Mouse (Mus musculus): ENCODE measurements around the gene Gm10128. TPM values are rescaled to one million over a fixed set of nuclear protein-coding genes. Genes with fewer than 3 reads are reported as not detected.
"Not testable (repeated sequence)": the region's sequence is repeated elsewhere in the genome, so short reads cannot be mapped to it uniquely, and the experiment has no call there.

Gene Gm10128
- total RNA-seq (2017): not detected in 2 replicates

GRCm38 (mm10) chr14:7643872-7644271 is at the start of gene Gm10128:
TSS of gene Gm10128 (minus strand) at chr14:7643972.
- ATAC-seq (ENCODE audit: extremely low read depth, insufficient number of reproducible peaks, low FRiP score, poor library complexity, severe bottlenecking): not testable (repeated sequence)

DNA sequence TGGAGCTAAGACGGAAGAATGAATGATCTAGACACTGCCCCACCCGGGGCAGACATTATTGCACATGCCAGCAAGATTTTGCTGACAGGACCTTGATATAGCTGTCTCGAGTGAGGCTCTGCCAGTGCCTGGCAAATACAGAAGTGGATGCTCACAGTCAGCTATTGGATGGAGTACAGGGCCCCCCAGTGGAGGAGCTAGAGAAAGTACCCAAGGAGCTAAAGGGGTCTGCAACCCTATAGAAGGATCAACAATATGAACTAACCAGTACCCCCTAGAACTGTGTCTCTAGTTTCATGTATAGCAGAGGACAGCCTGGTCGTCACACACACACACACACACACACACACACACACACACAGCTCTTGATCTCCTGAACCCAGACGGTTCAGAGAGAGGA is 37.4 kb upstream of the Gm10128 start:
- ATAC-seq (ENCODE audit: extremely low read depth, insufficient number of reproducible peaks, low FRiP score, poor library complexity, severe bottlenecking): not testable (repeated sequence)

DNA sequence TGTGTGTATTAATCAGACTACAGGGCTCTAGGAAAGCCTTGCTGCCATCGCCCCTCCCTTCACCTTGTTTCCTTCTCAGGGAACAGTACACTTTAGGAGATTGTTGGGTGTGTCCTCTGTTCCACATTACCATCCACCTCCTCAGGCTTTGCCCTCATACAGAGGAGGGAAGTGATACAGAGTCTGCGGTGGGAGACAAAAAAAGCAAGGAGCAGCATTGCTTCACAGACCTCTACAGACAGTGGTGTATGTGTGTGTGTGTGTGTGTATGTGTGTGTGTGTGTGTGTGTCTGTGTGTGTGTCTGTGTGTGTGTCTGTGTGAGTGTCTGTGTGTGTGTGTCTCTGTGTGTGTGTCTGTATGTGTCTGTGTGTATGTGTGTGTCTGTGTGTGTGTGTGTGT is 18.7 kb upstream of the Gm10128 start:
- not testable (repeated sequence) for ATAC-seq (ENCODE audit: extremely low read depth, insufficient number of reproducible peaks, low FRiP score, poor library complexity, severe bottlenecking)

DNA sequence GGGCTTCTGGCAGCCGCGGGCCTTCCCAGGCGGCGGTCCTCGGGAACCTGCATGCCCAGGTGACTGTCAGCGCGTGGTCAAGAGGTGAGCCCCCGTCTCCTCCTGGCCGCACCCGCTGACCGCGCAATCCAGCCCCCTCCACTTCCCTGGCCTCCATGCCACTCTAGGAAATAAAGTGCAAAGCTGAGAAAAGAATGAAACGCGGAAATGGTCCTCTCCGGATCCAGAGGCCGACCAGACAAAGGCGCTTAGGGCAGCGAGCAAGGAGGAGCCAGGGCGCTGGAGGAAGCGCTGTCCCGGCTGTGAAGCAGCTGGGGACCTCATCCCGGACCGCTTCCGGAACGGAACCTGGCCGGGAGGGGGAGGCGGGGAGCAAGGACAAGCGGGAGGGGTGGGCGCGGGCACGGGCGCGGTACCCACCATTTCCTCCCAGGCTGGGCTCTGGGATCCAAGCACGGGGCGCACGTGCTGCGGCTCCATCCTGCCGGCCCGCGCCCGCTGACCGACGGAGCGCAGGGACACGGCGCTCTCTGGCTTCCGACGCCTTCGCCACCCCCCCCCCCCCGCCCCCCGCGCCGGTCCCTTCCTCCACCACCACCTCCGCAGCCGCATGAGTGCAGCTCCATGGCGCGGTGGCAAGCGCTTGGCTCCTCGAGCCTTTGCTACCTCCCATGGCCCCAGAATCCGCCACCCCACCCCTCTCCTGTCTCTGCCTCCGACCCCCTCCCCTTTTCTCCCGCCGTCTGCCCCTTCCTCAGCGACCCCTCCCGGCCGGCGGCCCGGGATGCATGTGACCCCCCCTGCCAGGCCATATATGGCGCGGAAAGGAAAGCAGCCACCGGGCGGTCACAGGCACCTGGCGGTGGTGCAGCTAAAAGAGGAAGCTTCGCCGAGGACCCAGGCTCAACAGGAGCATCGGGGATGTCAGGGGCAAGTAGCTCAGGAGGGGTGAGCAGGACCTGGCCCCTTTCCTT is 14.6 kb upstream of the Gm10128 start:
- not testable (repeated sequence) for ATAC-seq (ENCODE audit: extremely low read depth, insufficient number of reproducible peaks, low FRiP score, poor library complexity, severe bottlenecking)

DNA sequence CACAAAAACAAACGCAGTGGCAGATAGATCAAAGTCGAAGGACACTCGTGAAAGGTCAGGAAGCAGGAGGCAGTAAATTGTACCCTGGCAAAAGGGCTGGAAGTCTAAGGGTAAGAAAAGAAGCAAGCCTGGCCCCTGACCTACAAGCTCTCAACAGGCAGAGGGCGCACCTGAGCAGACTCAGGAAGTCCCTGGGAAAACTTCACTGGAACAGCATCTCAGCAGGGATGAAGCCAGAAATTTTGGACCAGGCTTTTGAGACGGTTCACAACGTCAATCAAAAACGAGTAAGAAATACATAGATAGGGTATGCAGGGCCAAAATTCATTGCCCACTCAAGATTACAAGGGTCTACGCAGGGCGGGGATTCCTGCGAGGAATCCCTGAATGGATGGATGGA is 13.7 kb upstream of the Gm10128 start:
- not testable (repeated sequence) for ATAC-seq (ENCODE audit: extremely low read depth, insufficient number of reproducible peaks, low FRiP score, poor library complexity, severe bottlenecking)

DNA sequence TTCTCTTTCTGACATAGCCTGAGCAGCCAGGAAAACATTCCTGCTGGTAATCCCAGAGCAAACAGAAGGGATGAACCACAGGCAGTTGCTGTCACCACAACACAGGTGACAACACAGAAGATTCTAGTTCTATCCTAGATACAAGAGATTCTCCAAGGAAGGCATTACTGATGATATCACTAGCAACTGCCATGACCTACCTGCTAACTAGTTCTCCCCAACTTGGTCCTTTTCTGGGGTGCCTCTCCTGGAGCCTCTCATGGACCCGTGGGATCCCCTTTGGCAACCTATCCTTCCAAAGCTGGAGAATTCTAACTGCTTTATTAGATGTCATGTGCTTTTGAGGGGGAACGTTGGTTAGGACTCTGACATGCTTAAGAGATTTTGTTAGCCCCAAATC is 48.3 kb downstream of the Gm10128 start, which contains the start of gene Gm10338:
TSS of gene Gm10338 (minus strand) at position 101 of the 400 bp plus-strand sequence.
- ATAC-seq (ENCODE audit: extremely low read depth, insufficient number of reproducible peaks, low FRiP score, poor library complexity, severe bottlenecking): not testable (repeated sequence)

Other genes starting within 250 kb of the Gm10128 start
- 0.23 TPM in 1 of 2 replicates, not detected in the other for gene Gm3755, start 193.1 kb downstream of the Gm10128 start, total RNA-seq (2017)
- gene Gm3752, start 160.2 kb downstream of the Gm10128 start, total RNA-seq (2017): not detected in 2 replicates
- gene Gm3558, start 75.4 kb downstream of the Gm10128 start, total RNA-seq (2017): not detected in 2 replicates
- gene Gm10338, start 48.4 kb downstream of the Gm10128 start, total RNA-seq (2017): not detected in 2 replicates
- gene Gm26661, start 147.6 kb upstream of the Gm10128 start, total RNA-seq (2017): not detected in 2 replicates
- 9.0 and 9.3 TPM in 2 replicates for gene Flnb, start 174.0 kb upstream of the Gm10128 start, total RNA-seq (2017)

All from neutrophil, adult 5-6 weeks (primary cell).